Mouse (Mus musculus) urinary bladder, adult 18-20 months (tissue): ENCODE results near the gene Ttc7b.

Experiments used
- DNase-seq, 2 experiments: peaks; one replicate each; pipeline ENCODE4 v3.0.0; 2022; ENCODE audit warnings: low spot score in 2 of 2, mixed read lengths in 2 of 2

The Ttc7b gene

GRCm38 (mm10) chr12:100414717-100415398, 105.8 kb downstream of the Ttc7b start:
- DNase-seq = no peak

- DNase-seq = no peak
Observed at GRCm38 (mm10) chr12:100408714-100409113, 111.9 kb downstream of the Ttc7b start.

GRCm38 (mm10) chr12:100408143-100408542, 112.5 kb downstream of the Ttc7b start:
- no peak for DNase-seq

GRCm38 (mm10) chr12:100407371-100407770, 113.3 kb downstream of the Ttc7b start:
- DNase-seq = no peak

GRCm38 (mm10) chr12:100406094-100406493, 114.5 kb downstream of the Ttc7b start:
- no peak for DNase-seq

- no peak for DNase-seq
Observed at GRCm38 (mm10) chr12:100405512-100406030, 115.1 kb downstream of the Ttc7b start.

GRCm38 (mm10) chr12:100404430-100404829, 116.2 kb downstream of the Ttc7b start:
- DNase-seq = no peak

- DNase-seq = no peak
Observed at GRCm38 (mm10) chr12:100403005-100403324, 117.7 kb downstream of the Ttc7b start.

GRCm38 (mm10) chr12:100402296-100403004, 118.2 kb downstream of the Ttc7b start:
- no peak for DNase-seq

- no peak for DNase-seq
Observed at GRCm38 (mm10) chr12:100400119-100400518, 120.5 kb downstream of the Ttc7b start.

GRCm38 (mm10) chr12:100399126-100399727, 121.4 kb downstream of the Ttc7b start:
- no peak for DNase-seq

- DNase-seq = no peak
Observed at GRCm38 (mm10) chr12:100398268-100398943, 122.2 kb downstream of the Ttc7b start.

GRCm38 (mm10) chr12:100397432-100398146, 123.0 kb downstream of the Ttc7b start:
- no peak for DNase-seq

GRCm38 (mm10) chr12:100396806-100397205, 123.8 kb downstream of the Ttc7b start:
- DNase-seq = no peak

- no peak for DNase-seq
Observed at GRCm38 (mm10) chr12:100393532-100393931, 127.1 kb downstream of the Ttc7b start.

GRCm38 (mm10) chr12:100393109-100393508, 127.5 kb downstream of the Ttc7b start:
- DNase-seq = no peak

GRCm38 (mm10) chr12:100392466-100392865, 128.2 kb downstream of the Ttc7b start:
- DNase-seq = no peak

GRCm38 (mm10) chr12:100391890-100392289, 128.7 kb downstream of the Ttc7b start:
- DNase-seq = no peak

GRCm38 (mm10) chr12:100389878-100390710, 130.5 kb downstream of the Ttc7b start:
- no peak for DNase-seq

- DNase-seq = no peak
Observed at GRCm38 (mm10) chr12:100386259-100386658, 134.4 kb downstream of the Ttc7b start.

GRCm38 (mm10) chr12:100382526-100382925, 138.1 kb downstream of the Ttc7b start:
- DNase-seq = no peak
